Mouse (Mus musculus) spleen, adult 18-20 months (tissue): ENCODE measurements around the gene Cbfa2t2.
"Not testable (repeated sequence)": the region's sequence is repeated elsewhere in the genome, so short reads cannot be mapped to it uniquely, and the experiment has no call there.

ENCODE experiments used
- DNase-seq, 2 experiments: peaks; one replicate each; pipeline ENCODE4 v3.0.0; 2022; ENCODE audit warnings: mixed read lengths in 2 of 2

Cbfa2t2 gene

GRCm38 (mm10) chr2:154475062-154475349 is 38.7 kb downstream of the Cbfa2t2 start:
- DNase-seq = no peak

- DNase-seq = no peak
Observed at GRCm38 (mm10) chr2:154475861-154476260, 39.6 kb downstream of the Cbfa2t2 start.

DNA sequence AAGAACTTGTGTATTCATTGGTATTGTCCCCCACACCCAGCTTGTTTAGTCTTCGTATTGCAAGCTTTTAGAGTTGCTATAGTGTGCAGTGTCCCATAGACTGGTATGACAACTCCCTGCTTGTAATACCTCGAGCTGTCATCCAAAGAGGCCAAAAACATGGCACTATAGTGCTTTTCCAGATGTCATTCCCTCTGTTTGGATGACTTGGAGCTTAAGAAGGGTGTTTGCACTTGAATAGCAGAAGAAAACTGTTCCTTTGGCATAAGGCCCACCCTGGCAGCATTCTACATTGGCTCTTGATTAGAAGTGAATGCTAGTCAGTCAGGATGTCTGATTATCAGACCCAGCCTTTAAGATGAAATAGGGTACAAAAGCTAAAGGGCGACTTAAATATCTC is 40.7 kb downstream of the Cbfa2t2 start:
- DNase-seq = no peak

GRCm38 (mm10) chr2:154491788-154492187 is 55.5 kb downstream of the Cbfa2t2 start:
- DNase-seq = no peak

- DNase-seq = not testable (repeated sequence)
Observed at GRCm38 (mm10) chr2:154493559-154493958, 57.3 kb downstream of the Cbfa2t2 start.

- DNase-seq = no peak
Observed at GRCm38 (mm10) chr2:154495021-154495420, 58.7 kb downstream of the Cbfa2t2 start.

DNA sequence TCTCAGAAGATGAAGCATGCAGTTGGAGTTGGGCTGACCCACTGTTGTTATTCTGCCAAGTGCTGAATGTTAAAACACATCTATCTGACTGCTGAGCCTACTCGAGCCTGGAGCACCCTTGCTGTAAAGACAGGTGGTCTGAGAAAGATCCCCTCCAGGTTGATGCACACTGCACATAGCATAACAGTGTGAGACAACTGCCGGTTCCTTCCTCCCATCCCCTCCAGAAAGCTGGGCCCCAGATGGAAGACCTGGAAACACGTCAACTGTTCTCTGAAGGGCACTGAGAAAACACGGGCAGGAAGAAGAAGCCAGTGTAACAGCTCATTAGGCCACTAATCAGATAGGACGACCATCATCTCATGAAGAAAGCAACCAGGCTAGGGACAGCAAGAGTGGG is 62.3 kb downstream of the Cbfa2t2 start:
- DNase-seq = no peak

DNA sequence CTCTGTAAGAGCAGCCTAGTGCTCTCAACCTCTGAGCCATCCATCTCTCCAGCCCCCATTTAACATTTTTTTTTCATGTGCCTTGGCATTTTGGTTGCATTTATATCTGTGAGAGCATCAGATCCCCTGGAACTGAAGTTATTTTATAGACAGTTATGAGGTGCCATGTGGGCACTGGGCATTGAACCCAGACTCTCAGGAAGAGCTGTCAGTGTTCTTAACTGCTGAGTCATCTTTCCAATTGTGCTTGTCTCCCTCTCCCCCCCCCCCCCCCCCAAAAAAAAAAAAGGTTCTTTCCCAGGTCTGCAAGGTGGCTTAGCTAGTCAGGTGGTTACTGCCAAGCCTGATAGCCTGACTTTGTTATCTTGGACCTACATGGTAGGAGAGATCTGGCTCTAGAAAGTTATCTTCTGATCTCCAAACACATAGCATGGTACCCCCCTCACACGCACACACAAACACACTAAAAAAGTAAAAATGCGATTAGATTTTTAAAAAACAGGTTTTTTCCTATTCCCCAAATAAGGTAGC is 63.5 kb downstream of the Cbfa2t2 start:
- DNase-seq = no peak

DNA sequence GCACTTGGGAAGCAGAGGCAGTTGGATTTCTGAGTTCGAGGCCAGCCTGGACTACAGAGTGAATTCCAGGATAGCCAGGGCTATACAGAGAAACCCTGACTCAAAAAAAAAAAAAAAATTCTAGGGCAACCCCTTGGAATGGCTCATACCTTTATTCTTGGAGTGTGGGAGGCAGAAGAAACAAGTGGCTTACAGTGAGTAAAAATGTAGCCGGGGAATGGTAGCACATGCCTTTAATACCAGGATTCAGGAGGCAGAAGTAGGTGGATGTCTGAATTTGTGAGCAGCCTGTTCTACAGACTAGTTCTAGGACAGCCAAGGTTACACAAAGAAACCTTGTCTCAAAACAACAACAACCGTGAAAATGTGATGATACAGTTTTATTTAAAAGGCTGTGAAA is 64.5 kb downstream of the Cbfa2t2 start:
- DNase-seq = no peak

DNA sequence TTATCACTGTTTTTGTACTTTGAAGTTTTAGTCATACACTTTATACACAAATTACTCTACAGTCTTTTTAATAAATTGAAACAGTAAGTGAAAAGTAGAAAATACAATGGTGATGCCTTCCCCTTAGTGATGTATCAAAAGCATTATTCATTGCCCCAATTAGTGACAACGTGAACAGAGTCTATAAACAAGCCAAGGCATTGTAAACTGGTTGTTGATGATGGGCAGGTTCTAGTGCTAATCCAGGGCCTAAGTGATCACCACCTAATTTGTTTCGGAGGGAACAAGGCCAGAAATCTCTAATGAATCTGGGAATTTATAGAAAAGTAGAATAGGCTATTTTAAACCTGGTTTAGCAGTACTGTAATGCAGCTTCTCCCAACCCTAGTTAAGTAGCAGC is 70.8 kb downstream of the Cbfa2t2 start:
- no peak for DNase-seq

- DNase-seq = no peak
Observed at GRCm38 (mm10) chr2:154507566-154508283, 71.4 kb downstream of the Cbfa2t2 start.

- DNase-seq = no peak
Observed at GRCm38 (mm10) chr2:154508450-154508849, 72.2 kb downstream of the Cbfa2t2 start.

DNA sequence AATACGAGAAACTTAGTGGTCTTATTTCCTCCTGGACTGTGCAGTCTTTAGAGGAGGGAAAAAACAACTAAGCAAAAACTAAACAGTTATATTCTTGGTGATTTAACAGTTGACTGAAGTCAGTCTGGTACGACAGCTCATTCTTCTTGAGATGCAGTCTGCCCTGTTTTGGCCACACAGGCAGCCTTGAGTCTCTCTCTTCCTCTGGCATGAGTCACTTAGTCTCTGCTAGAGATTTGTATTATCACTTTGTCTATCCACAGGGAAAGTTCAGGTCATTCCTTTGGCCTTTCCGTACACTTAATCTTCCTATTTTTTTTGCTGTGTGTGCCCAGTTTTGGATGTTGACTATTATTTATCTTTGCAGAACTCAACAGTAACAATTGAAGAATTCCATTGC is 73.9 kb downstream of the Cbfa2t2 start:
- DNase-seq = no peak

- no peak for DNase-seq
Observed at GRCm38 (mm10) chr2:154516944-154517343, 80.7 kb downstream of the Cbfa2t2 start.

GRCm38 (mm10) chr2:154517424-154517823 is 81.1 kb downstream of the Cbfa2t2 start:
- DNase-seq = no peak

DNA sequence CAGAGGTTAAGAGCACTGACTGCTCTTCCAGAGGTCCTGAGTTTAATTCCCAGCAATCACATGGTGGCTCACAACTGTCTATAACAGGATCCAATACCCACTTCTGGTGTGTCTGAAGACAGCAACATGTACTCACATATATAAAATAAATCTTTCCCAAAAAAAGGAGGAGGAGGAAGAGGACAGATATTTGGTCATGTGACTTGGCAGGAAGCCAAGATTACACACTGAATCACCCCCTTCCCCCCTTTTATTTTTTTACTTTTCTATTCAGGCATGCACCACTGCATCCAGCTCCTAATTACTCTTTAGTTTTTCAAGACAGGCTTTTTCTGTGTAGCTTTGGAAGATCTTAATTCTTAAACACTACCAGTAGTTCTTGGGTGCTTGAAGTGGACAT is 85.2 kb downstream of the Cbfa2t2 start:
- no peak for DNase-seq

GRCm38 (mm10) chr2:154522334-154522733 is 86.1 kb downstream of the Cbfa2t2 start:
- DNase-seq = no peak

GRCm38 (mm10) chr2:154525285-154525684 is 89.0 kb downstream of the Cbfa2t2 start:
- DNase-seq = no peak

- DNase-seq = no peak
Observed at GRCm38 (mm10) chr2:154526531-154526930, 90.2 kb downstream of the Cbfa2t2 start.

- no peak for DNase-seq
Observed at GRCm38 (mm10) chr2:154532888-154533287, 96.6 kb downstream of the Cbfa2t2 start.

DNA sequence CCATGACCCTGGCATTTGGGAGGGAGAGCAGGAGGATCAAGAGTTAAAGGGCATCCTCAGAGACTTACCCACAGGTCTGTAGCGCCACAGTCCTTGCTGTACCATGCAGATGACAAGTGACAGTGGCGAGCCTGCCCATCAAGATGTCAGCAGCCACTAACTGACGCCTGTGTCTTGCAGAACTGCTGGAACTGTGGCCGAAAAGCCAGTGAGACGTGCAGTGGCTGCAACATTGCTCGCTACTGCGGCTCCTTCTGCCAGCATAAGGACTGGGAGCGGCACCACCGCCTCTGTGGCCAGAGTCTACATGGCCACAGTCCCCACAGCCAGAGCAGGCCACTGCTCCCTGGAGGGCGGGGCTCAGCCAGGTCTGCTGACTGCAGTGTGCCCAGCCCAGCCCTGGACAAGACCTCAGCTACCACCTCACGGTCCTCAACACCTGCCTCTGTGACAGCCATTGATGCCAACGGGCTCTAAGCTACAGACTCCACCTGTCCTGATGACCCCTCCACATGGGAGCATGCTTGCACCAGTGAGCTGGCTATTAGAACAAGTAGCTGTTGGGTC is 98.5 kb downstream of the Cbfa2t2 start:
- DNase-seq = no peak

DNA sequence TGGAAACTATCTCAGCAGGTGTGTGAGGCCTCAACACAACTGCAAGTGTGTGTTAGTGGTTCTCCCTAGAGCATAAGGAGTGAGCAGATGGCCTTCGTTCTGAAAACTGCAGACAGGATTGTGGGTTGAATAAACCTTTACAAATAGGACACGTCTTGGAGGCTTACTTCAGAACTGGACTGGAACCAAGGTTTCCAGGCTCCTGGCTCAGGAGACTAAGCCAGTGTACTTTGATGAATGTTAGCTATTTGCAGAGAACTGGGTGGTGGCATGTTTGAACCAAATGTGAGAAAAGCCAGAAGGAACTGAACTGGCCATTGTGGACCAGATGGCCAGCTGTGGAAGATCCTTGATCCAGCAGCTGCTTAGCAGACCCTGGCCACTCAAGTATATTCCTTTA is 102.0 kb downstream of the Cbfa2t2 start:
- DNase-seq = no peak

GRCm38 (mm10) chr2:154538710-154539109 is 102.4 kb downstream of the Cbfa2t2 start:
- DNase-seq = no peak

DNA sequence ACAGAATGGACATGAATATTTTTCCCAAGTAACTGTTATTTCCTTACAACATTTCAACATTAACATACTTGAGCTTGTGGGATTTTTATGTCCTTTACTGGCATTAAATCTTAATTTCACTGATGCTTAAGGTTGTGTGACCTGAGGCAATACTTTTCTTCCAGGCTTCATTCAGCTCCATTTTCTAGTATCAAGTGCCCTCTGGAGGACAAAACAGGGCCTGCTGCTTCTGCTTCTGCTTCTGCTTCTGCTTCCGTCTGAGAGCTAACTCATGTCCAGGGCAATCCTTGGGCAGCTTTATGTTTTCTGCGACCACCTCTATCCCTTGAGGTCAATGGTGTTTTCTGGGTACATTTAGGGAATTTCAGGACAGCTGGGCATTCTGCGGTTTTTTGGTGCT is 103.4 kb downstream of the Cbfa2t2 start:
- peak in 1 of 2 experiments; percentile 25 for DNase-seq

GRCm38 (mm10) chr2:154541630-154542029 is 105.3 kb downstream of the Cbfa2t2 start:
- no peak for DNase-seq
